Mouse (Mus musculus) megakaryocyte, embryonic 14.5 days (primary cell): ENCODE measurements around the gene Clba1. TPM values are rescaled to one million over a fixed set of nuclear protein-coding genes. Genes with fewer than 3 reads are reported as not detected.

ENCODE experiments used
- H3K27me3 ChIP-seq: replicated peaks from 2 replicates; pipeline ENCODE3; 2012; ENCODE audit warnings: inconsistent platforms
- H3K36me3 ChIP-seq: replicated peaks from 2 replicates; pipeline ENCODE3; 2012; ENCODE audit warnings: low read length, inconsistent platforms, mixed read lengths
- H3K4me1 ChIP-seq: 2 replicates; pipeline ENCODE4 v1.6.1; 2012; ENCODE audit warnings: inconsistent platforms
- H3K4me3 ChIP-seq: replicated peaks from 2 replicates; pipeline ENCODE3; 2012; ENCODE audit warnings: moderate library complexity, mild to moderate bottlenecking, inconsistent platforms
- H3K9me3 ChIP-seq: 2 replicates; pipeline ENCODE4 v1.6.1; 2012; ENCODE audit warnings: inconsistent platforms
- FLI1 ChIP-seq: IDR thresholded peaks from 2 replicates; pipeline ENCODE4 v1.6.1; 2012; ENCODE audit warnings: low read length, inconsistent platforms, mixed read lengths
- GATA1 ChIP-seq: IDR thresholded peaks from 3 replicates; pipeline ENCODE4 v1.6.1; 2012; ENCODE audit warnings: mixed read lengths, low read length, inconsistent platforms, borderline replicate concordance
- polyA plus RNA-seq: library from polyadenylated mRNA; stranded (reverse); fragments of >175 nt; gene quantifications from 2 replicates; pipeline ENCODE4 v1.2.3, GENCODE M21; 2012; ENCODE audit warnings: low replicate concordance; ENCODE audit not compliant: insufficient read depth

Gene Clba1
- 8.2 and 25.4 TPM in 2 replicates for polyA plus RNA-seq

DNA sequence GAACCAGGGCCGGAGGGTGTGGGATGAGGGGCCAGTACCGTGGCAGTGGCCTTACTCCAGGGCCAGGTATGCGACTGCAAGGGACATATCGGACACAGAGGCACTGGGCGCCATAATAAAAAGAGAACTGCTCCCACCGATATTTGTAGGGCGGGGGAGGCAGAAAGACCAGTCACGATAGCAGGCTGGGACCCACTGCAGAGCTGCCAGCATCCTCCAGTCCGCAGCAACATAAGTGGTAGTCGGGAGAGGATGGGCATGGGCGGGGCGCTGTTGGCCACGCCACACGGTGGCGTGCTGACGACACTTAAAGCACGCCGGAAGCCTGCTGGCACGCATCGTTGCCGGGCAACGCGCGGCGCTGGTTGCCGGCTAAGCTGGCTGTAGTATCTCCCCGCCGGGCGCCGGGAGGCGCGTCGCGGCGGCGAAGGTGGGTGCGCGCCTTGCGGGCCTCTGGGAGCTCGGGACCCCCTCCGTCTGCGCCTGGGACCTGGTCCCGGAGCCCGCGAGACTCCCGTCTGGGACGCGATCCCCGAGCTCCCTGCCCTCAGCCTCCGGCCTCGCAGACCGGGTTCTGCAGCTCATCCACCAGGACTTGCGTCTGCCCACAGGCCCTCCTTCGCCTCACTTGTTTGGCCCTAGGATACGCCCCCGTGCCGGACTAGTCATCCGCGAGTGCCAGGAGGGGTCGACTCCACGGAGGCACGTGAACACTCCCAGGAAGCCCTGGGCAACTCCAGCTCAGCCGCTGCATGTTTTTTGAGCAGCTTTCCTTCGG is at the start of gene Clba1:
Gene Clba1 (plus strand): TSS at position 351 of the 778 bp plus-strand sequence.
- no peak for TF ChIP-seq GATA1
- TF ChIP-seq FLI1 = no peak
- Histone ChIP-seq H3K4me1 (peaks cover 76% of the 10 kb centered on the region), H3K36me3 (peaks cover 34% of the 10 kb centered on the region), H3K9me3 (no peaks in the 10 kb centered on the region), H3K4me3 (peak within 1 kb of the TSS; percentile 97), H3K27me3 (peaks cover 22% of the 10 kb centered on the region)

DNA sequence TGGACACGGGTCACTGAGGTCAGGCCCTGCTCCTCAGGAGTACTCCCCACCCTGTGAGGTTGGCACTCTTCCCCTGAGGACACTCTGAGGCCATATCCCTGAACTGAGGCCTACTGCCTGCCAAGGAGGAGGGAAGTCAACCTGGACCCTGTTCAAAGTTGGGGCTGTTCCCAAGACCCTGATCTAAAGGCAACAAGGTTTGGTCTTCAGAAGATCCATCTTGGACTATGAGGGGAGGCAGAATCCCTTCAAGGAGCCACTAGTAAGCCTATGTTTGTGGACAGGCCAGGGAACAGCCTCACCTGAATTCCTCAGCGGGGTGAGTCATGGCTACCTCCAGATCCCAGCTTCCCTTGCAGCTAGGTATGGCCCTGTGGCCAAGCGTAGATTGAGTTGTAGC is 49.3 kb upstream of the Clba1 start:
- no peak for TF ChIP-seq FLI1
- TF ChIP-seq GATA1 = no peak
- Histone ChIP-seq H3K9me3 (peaks cover 4% of the 10 kb centered on the region; the same call in 1 of the 2 replicates), H3K27me3 (peaks cover 64% of the 10 kb centered on the region), H3K36me3 (no peaks in the 10 kb centered on the region), H3K4me3 (no peak overlapping the region), H3K4me1 (peaks cover 27% of the 10 kb centered on the region)

DNA sequence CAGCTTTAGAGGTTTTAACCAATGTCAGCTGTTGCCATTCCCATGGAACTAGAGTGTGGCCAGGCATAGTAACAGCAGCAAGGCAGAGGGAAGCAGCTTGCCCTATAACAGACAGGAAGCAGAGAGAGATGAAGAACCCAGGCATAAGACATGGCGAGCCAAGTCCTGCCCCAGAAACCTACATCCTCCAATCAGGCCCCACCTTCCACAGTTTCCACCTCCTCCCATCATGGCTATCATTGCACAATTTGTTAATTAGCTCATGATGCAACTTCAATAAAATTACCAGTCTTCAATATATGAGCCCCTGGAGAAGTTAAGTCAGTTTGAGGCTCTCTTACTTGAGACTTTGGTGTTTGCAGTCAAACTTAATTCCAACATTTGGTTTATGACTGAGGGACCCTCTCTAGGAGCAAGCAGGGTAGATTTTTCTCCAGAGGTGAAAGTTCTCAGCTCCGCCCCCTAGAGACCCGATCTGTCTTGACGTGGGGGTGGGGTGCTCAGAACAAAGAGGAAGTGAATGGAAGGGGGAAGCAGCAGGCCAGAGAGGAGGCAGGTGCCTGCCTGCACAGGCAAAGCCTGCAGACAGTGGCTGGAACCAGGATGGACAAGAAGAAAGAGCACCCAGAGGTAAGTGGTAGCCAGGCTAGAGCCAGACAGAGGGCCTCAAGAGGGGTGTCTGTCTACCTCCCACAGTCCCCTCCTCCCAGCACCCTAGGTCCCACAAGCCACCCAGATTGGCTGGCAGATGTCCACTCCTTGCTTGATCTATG is 48.4 kb upstream of the Clba1 start, which contains the start of gene Pld4:
Gene Pld4 (plus strand): TSS at position 502 of the 773 bp plus-strand sequence.
- Histone ChIP-seq H3K36me3 (no peaks in the 10 kb centered on the region), H3K4me1 (peaks cover 27% of the 10 kb centered on the region), H3K27me3 (peaks cover 69% of the 10 kb centered on the region), H3K9me3 (peaks cover 4% of the 10 kb centered on the region; the same call in 1 of the 2 replicates), H3K4me3 (peak within 1 kb of the TSS; percentile 64)
- TF ChIP-seq GATA1 (no peak), FLI1 (no peak)

DNA sequence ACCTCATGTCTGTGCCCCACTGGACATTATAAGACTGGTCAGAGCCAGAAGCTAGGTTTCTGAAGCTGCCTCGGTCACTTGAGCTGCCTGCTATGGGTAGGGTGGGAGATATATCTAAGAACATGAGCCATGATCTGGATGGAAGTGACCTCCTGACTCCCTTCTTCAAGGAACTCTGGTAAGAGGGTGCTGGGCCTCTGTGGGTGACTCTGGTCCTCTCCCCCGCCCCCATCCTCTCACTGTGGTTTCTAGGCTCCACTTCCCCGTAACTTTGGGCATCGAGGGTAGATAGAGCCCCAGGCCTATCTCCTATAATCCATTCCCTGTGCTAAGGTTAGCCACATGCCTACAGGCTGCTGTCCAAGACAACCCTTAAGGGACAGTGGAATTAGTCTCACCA is 47.3 kb upstream of the Clba1 start:
- Histone ChIP-seq H3K27me3 (peaks cover 65% of the 10 kb centered on the region), H3K4me1 (peaks cover 27% of the 10 kb centered on the region), H3K36me3 (no peaks in the 10 kb centered on the region), H3K9me3 (peaks cover 4% of the 10 kb centered on the region; the same call in 1 of the 2 replicates), H3K4me3 (peak overlapping the region; percentile 64)
- TF ChIP-seq FLI1 (no peak), GATA1 (no peak)

DNA sequence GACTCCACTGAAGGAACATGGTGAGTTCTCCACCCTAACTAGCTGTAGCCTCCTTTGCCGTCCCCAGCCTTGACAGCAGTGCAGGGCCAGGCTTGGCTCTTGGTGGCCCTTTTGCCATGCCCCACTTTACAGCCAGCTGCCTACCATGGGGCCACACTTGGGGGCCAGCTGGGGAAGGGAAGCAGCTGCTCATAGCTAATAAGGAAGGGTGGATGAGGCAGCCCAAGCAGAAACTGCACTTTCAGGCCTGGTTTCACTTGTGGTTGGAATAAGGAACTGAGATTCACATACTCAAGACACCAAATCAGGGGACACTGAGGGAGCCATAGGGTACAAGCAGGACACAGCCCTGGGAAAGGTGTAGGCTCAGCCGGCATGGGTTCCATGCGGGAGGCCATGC is 46.7 kb upstream of the Clba1 start:
- Histone ChIP-seq H3K4me1 (peaks cover 27% of the 10 kb centered on the region), H3K27me3 (peaks cover 67% of the 10 kb centered on the region), H3K9me3 (no peaks in the 10 kb centered on the region), H3K4me3 (peak overlapping the region; percentile 78), H3K36me3 (no peaks in the 10 kb centered on the region)
- no peak for TF ChIP-seq GATA1
- no peak for TF ChIP-seq FLI1

DNA sequence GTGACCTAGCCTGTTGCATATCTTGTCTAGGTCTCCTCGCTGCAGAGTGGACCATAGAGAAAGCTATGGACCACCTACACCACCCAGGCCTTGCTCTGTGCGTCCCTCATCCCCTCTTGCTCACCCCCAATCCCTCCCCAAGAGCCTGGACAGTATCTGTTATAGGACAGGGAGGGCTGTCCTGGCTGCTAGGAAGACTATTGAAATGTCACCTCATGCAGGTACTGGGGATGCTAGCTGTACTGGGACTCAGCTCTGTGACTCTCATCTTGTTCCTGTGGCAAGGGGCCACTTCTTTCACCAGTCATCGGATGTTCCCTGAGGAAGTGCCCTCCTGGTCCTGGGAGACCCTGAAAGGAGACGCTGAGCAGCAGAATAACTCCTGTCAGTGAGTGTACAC is 45.6 kb upstream of the Clba1 start:
- Histone ChIP-seq H3K4me3 (no peak overlapping the region), H3K27me3 (peaks cover 69% of the 10 kb centered on the region), H3K4me1 (peaks cover 27% of the 10 kb centered on the region), H3K9me3 (no peaks in the 10 kb centered on the region), H3K36me3 (no peaks in the 10 kb centered on the region)
- no peak for TF ChIP-seq GATA1

DNA sequence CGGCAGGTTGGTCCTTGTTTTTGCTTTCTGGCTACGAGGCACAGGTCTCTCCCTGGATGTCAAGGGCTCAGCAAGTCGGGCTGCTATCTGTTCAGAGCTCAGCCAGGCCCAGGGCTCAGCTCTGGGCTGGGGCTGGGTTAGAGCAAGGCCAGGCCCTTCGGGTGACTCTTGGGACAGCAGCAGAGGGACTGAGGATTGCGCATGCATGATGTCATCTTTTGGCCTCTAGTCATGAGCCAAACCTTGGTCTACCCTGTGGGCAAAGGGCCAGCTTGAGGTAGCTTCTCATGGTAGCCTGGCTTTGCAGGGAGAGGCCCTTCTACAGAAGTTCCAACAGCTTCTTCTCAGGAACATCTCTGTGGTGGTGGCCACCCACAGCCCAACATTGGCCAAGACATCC is 44.6 kb upstream of the Clba1 start:
- Histone ChIP-seq H3K4me1 (peaks cover 27% of the 10 kb centered on the region), H3K27me3 (peaks cover 79% of the 10 kb centered on the region), H3K36me3 (no peaks in the 10 kb centered on the region), H3K9me3 (no peaks in the 10 kb centered on the region), H3K4me3 (no peak overlapping the region)
- TF ChIP-seq FLI1 (no peak), GATA1 (no peak)

DNA sequence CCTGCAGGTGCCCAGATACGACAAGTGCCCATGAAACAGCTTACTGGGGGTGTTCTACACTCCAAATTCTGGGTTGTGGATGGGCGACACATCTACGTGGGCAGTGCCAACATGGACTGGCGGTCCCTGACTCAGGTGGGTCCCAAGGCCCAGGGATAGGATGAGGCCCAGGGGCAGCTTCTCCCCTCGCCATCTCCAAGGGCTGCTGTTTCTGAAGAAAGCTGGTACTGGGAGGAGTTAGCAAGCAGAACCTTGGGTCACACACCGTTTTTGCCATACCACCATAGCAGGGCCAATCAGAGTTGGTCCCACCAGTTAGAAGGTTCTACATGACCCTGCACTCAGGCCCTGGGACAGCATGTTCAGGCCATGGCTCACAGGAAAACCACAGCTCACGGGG is 43.7 kb upstream of the Clba1 start:
- Histone ChIP-seq H3K36me3 (no peaks in the 10 kb centered on the region), H3K27me3 (peaks cover 83% of the 10 kb centered on the region), H3K9me3 (no peaks in the 10 kb centered on the region), H3K4me1 (peaks cover 21% of the 10 kb centered on the region), H3K4me3 (no peak overlapping the region)
- TF ChIP-seq GATA1 (no peak), FLI1 (no peak)

DNA sequence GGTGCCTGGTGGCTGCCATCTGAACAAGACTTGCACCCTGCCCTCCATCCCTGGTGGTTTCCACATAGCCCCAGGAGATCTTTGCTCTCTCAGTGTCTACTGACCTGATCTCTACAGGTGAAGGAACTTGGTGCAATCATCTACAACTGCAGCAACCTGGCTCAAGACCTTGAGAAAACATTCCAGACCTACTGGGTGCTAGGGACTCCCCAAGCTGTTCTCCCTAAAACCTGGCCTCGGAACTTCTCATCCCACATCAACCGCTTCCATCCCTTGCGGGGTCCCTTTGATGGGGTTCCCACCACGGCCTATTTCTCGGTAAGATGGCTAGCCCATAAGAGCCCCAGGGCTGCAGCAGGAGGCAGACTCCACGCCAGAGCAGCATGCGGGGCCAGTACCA is 42.2 kb upstream of the Clba1 start:
- Histone ChIP-seq H3K36me3 (no peaks in the 10 kb centered on the region), H3K9me3 (no peaks in the 10 kb centered on the region), H3K27me3 (peaks cover 85% of the 10 kb centered on the region), H3K4me1 (peaks cover 8% of the 10 kb centered on the region), H3K4me3 (no peak overlapping the region)
- TF ChIP-seq GATA1 (no peak), FLI1 (no peak)
